In the genomic region with DNA sequence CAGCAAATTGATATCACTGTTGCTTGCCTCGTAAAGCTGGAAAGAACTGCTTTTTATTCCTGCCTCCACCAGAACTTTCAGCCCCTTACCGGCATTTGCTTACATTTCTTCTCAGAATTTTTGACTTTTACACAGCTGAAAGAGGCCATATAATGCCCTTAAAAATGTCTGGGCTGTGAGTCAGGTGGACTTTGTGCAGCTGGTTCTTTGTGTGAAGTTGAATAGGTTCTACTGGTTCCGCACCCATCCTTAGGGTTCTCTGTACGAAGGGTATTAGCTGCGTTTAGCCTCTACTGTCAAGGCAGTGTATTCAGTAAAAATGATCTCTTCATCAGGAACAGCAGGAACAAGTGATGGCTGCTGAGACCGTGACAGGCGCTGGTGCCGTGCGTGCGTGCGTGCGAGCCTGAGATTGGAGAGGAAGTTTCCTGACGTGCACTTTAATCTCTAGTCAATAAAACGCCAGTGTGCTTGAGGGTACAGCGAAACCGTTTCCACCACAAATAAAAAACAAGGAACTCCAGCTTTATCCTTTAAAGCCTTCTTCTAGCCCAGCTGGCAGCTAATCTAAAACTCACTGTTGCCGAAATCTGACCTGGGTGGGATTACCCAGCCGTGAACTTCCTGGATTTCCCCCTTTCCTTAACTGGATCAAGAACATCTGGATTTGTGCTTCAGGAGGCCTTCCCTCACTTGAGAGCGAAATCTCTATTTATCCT, we compare ENCODE assay signal across 12 mouse cellular contexts.
DNase-seq lines count a peak whose midpoint lies in the region; ATAC-seq and TF ChIP-seq lines count a peak whose summit lies in the region.
"Had no signal": no experiment of that assay in that cellular context is flagged by ENCODE, and none has a peak within 500 bp of the region (broad histone marks: within the 10 kb centered on the region; RNA-seq: fewer than 3 reads in every experiment).

No protein-coding gene starts in this region.

- no peak for DNase-seq in forebrain, embryonic 10.5 days (ENCODE audit: extremely low spot score, low spot score)
- DNase-seq in forebrain, embryonic 11.5 days (ENCODE audit: low spot score), result no peak
- peak; percentile 38 for DNase-seq in brain, embryonic 14.5 days (ENCODE audit: low read depth)
- DNase-seq in mesoderm, embryonic 11.5 days (ENCODE audit: low read depth, low spot score), result peak; percentile 26
- DNase-seq in yolk sac, embryonic 10.5 days (ENCODE audit: low spot score), result no peak
- no peak for DNase-seq in heart, postnatal 25 days (ENCODE audit: low spot score)
- DNase-seq in heart, adult 2 months, result no peak
- DNase-seq: gastrocnemius, postnatal 14 days; right cerebral cortex, adult 18-20 months had no signal

- no peak overlapping the region for H3K4me3 ChIP-seq in forebrain, embryonic 10.5 days
- no peak overlapping the region for H3K4me3 ChIP-seq in forebrain, embryonic 11.5 days (ENCODE audit: low read depth, low read length)
- no peak overlapping the region for H3K4me3 ChIP-seq in hindbrain, embryonic 16.5 days (ENCODE audit: low read length)
- H3K4me3 ChIP-seq in heart, adult 2 months, result no peak overlapping the region

- no peak overlapping the region for H3K4me2 ChIP-seq in forebrain, embryonic 11.5 days (ENCODE audit: low read depth, low read length, severe bottlenecking)
- H3K4me2 ChIP-seq in hindbrain, embryonic 16.5 days (ENCODE audit: low read length), result peak overlapping the region; percentile 19; the same call in 1 of the 2 replicates

- no peaks in the 10 kb centered on the region for H3K9me3 ChIP-seq in forebrain, embryonic 10.5 days
- H3K9me3 ChIP-seq in forebrain, embryonic 11.5 days (ENCODE audit: control insufficient read depth, low read length), result no peaks in the 10 kb centered on the region
- no peaks in the 10 kb centered on the region for H3K9me3 ChIP-seq in hindbrain, embryonic 16.5 days (ENCODE audit: control insufficient read depth, low read length)

- peak overlapping the region; percentile 61 for H3K27ac ChIP-seq in forebrain, embryonic 10.5 days
- H3K27ac ChIP-seq in forebrain, embryonic 11.5 days (ENCODE audit: low read depth, low read length), result no peak overlapping the region
- H3K27ac ChIP-seq in hindbrain, embryonic 16.5 days (ENCODE audit: low read depth, low read length), result no peak overlapping the region
- no peak overlapping the region for H3K27ac ChIP-seq in heart, adult 2 months

- H3K36me3 ChIP-seq in forebrain, embryonic 10.5 days (replicated peaks), result no peaks in the 10 kb centered on the region
- H3K36me3 ChIP-seq in forebrain, embryonic 11.5 days (ENCODE audit: control insufficient read depth, insufficient read depth, low read length), result no peaks in the 10 kb centered on the region
- H3K36me3 ChIP-seq in hindbrain, embryonic 16.5 days (ENCODE audit: control insufficient read depth, insufficient read depth, low read length), result no peaks in the 10 kb centered on the region
- H3K36me3 ChIP-seq in heart, adult 2 months (ENCODE audit: control insufficient read depth, insufficient read depth, low read length), result no peaks in the 10 kb centered on the region

- no peak overlapping the region; the same call in 1 of the 2 replicates for H3K9ac ChIP-seq in forebrain, embryonic 11.5 days (ENCODE audit: low read length)
- H3K9ac ChIP-seq in hindbrain, embryonic 16.5 days (ENCODE audit: low read depth, low read length), result no peak overlapping the region
- no peak overlapping the region for H3K9ac ChIP-seq in heart, adult 2 months (ENCODE audit: low read depth, low read length)

- peaks cover 34% of the 10 kb centered on the region for H3K4me1 ChIP-seq in forebrain, embryonic 10.5 days
- H3K4me1 ChIP-seq in forebrain, embryonic 11.5 days (replicated peaks; ENCODE audit: control insufficient read depth, insufficient read depth, low read length), result peaks cover 2% of the 10 kb centered on the region; the same call in 1 of the 2 replicates
- H3K4me1 ChIP-seq in hindbrain, embryonic 16.5 days (ENCODE audit: control insufficient read depth, insufficient read depth, low read depth, low read length), result peaks cover 15% of the 10 kb centered on the region
- H3K4me1 ChIP-seq in heart, adult 2 months (ENCODE audit: control insufficient read depth, insufficient read depth, low read length), result no peaks in the 10 kb centered on the region

- no peak for ATAC-seq in forebrain, embryonic 11.5 days (replicated peaks; ENCODE audit: low FRiP score)
- ATAC-seq in hindbrain, embryonic 16.5 days, result no peak
- ATAC-seq: lung, postnatal 0 days; Patski had no signal

- TF ChIP-seq EP300 in heart, adult 2 months (IDR thresholded peaks at IDR 0.05; ENCODE audit: insufficient read depth, low read depth, low read length), result no peak

- no peaks in the 10 kb centered on the region for H3K79me2 ChIP-seq in heart, adult 2 months (replicated peaks; ENCODE audit: control insufficient read depth, insufficient read depth, low read length)

- no peak for TF ChIP-seq POLR2A in brain, embryonic 14.5 days (IDR thresholded peaks at IDR 0.05; ENCODE audit: borderline replicate concordance, extremely low read depth, insufficient read depth, insufficient read length, poor library complexity, severe bottlenecking)
- no peak for TF ChIP-seq POLR2A in heart, adult 2 months (IDR thresholded peaks at IDR 0.05; ENCODE audit: insufficient read depth, low read depth, low read length)

- no peak for TF ChIP-seq CTCF in brain, embryonic 14.5 days (IDR thresholded peaks at IDR 0.05; ENCODE audit: borderline replicate concordance, extremely low read depth, insufficient read depth, insufficient read length)
- TF ChIP-seq CTCF in heart, adult 2 months (IDR thresholded peaks at IDR 0.05), result no peak

- 62% methylated on average over 19 of the region's 19 CpGs for WGBS in forebrain, embryonic 10.5 days
- 65% methylated on average over 19 of the region's 19 CpGs for WGBS in forebrain, embryonic 11.5 days
- WGBS in hindbrain, embryonic 16.5 days, result 45% methylated on average over 19 of the region's 19 CpGs
- 56% methylated on average over 19 of the region's 19 CpGs for WGBS in heart, adult 2 months

- peaks cover 8% of the 10 kb centered on the region; the same call in 1 of the 2 replicates for H3K27me3 ChIP-seq in forebrain, embryonic 10.5 days (ENCODE audit: poor library complexity, severe bottlenecking)
- H3K27me3 ChIP-seq in forebrain, embryonic 11.5 days (ENCODE audit: control insufficient read depth, insufficient read depth, low read length), result no peaks in the 10 kb centered on the region
- H3K27me3 ChIP-seq in hindbrain, embryonic 16.5 days (replicated peaks; ENCODE audit: control insufficient read depth, insufficient read depth, low read length), result no peaks in the 10 kb centered on the region
- peaks cover 5% of the 10 kb centered on the region; the same call in 1 of the 2 replicates for H3K27me3 ChIP-seq in heart, adult 2 months (ENCODE audit: control insufficient read depth, insufficient read depth, low read length)

- intact Hi-C loops in heart, postnatal 25 days (cut with DNase I), result no loop called here
- intact Hi-C loops in heart, adult 2 months (cut with DNase I), result no loop called here

Comparison
In these comparisons a context has a peak if more than half of its experiments do, and no peak if none do; other contexts are left out.
1. DNase-seq: peak in brain, embryonic 14.5 days (single experiment) and mesoderm, embryonic 11.5 days (single experiment); none in forebrain, embryonic 10.5 days (single experiment), forebrain, embryonic 11.5 days (single experiment), yolk sac, embryonic 10.5 days (single experiment), heart, postnatal 25 days (single experiment) and heart, adult 2 months (0 of 2).